In the genomic region with DNA sequence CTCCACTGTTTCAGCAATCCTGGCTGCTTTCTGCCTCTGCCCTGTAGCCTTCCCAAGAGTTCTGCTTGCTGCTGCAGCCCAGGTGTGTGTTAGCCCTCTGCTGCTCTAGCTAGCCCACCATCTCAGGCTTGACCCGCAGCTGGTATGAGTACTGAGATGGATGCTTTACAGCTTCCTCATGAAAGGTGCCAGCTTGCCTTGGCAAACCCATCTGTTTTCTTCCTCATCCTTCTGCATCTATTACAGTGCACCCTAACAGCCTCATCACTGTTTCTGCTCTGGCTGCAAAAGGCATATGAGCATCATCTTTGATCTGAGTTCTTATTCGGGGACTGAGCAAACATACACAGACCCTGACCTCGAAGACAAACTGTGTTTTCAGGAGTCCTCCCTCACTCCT, we compare ENCODE assay signal across 23 mouse cellular contexts. TPM values are rescaled to one million over a fixed set of nuclear protein-coding genes. Genes with fewer than 3 reads are reported as not detected.
DNase-seq lines count a peak whose midpoint lies in the region; ATAC-seq lines count a peak whose summit lies in the region.
"Had no signal": no experiment of that assay in that cellular context is flagged by ENCODE, and none has a peak within 500 bp of the region (broad histone marks: within the 10 kb centered on the region; RNA-seq: fewer than 3 reads in every experiment).

No protein-coding gene starts in this region.

- ATAC-seq in frontal cortex, adult (ENCODE audit: low TSS enrichment), result peak; percentile 42; the same call in 1 of the 2 replicates
- ATAC-seq: forebrain, embryonic 14.5 days; forebrain, postnatal 0 days; hindbrain, embryonic 16.5 days; Patski had no signal

- no peak for DNase-seq in frontal cortex, postnatal 25 days (ENCODE audit: low spot score in 2 of 2)
- DNase-seq in layer of hippocampus, adult 18-20 months (ENCODE audit: low spot score in 2 of 2), result peak; percentile 35 to 62
- no peak for DNase-seq in layer of hippocampus, postnatal 14 days (ENCODE audit: low spot score in 2 of 2)
- peak; percentile 59 for DNase-seq in layer of hippocampus, adult 9-11 months
- DNase-seq in layer of hippocampus, postnatal 36 days, result no peak
- DNase-seq in brain, adult 2 months (ENCODE audit: low read depth, low spot score), result peak; percentile 47
- no peak for DNase-seq in spleen, adult 18-20 months
- DNase-seq: adrenal gland, postnatal 10 days; adrenal gland, postnatal 36 days; cerebellum, adult 11 months; cerebellum, adult 2 months; cerebellum, adult 9-11 months; cerebellum, postnatal 25 days; forebrain, postnatal 0 days; gastrocnemius, postnatal 10 days; gastrocnemius, postnatal 36 days; heart, adult 2 months; heart, postnatal 10 days; heart, postnatal 36 days had no signal

RNA-seq across cellular contexts. Expression of a gene that starts 53.4 kb away (rescaled TPM):
- 1 to 10 TPM; 6.8 to 8.4 TPM for total RNA-seq in layer of hippocampus, adult 18-20 months (2021)
- 1 to 10 TPM; 4.2 to 5.1 TPM for total RNA-seq in layer of hippocampus, postnatal 14 days (2021)
- total RNA-seq in layer of hippocampus, postnatal 36 days (2021), result 10 to 100 TPM in 1 of 2 experiments, 1 to 10 TPM in 1; 4.8 to 13.8 TPM

Comparison
In these comparisons a context has a peak if more than half of its experiments do, and no peak if none do; other contexts are left out.
1. DNase-seq: peak in layer of hippocampus, adult 18-20 months (2 of 2), layer of hippocampus, adult 9-11 months (single experiment) and brain, adult 2 months (single experiment); none in frontal cortex, postnatal 25 days (0 of 2), layer of hippocampus, postnatal 14 days (0 of 2), layer of hippocampus, postnatal 36 days (0 of 2) and spleen, adult 18-20 months (0 of 2).